Mouse (Mus musculus) naive thymus-derived CD4-positive, alpha-beta T cell, adult 2 months (primary cell): ENCODE measurements around the gene Arhgap24.
"Not testable (repeated sequence)": the region's sequence is repeated elsewhere in the genome, so short reads cannot be mapped to it uniquely, and the experiment has no call there.

Experiments
- DNase-seq: peaks from one replicate; pipeline ENCODE4 v3.0.0-alpha.2; 2011; ENCODE audit warnings: low read depth

Gene Arhgap24

GRCm38 (mm10) chr5:102802833-102803232 is 321.6 kb downstream of the Arhgap24 start:
- DNase-seq = no peak

- DNase-seq = no peak
Measured at GRCm38 (mm10) chr5:102803675-102804074, 322.5 kb downstream of the Arhgap24 start.

- no peak for DNase-seq
Measured at GRCm38 (mm10) chr5:102807518-102807917, 326.3 kb downstream of the Arhgap24 start.

- no peak for DNase-seq
Measured at GRCm38 (mm10) chr5:102810366-102810957, 329.3 kb downstream of the Arhgap24 start.

- no peak for DNase-seq
Measured at GRCm38 (mm10) chr5:102813271-102813670, 332.1 kb downstream of the Arhgap24 start.

- DNase-seq = no peak
Measured at GRCm38 (mm10) chr5:102817641-102818040, 336.4 kb downstream of the Arhgap24 start.

GRCm38 (mm10) chr5:102825538-102825937 is 344.3 kb downstream of the Arhgap24 start:
- DNase-seq = no peak

- DNase-seq = no peak
Measured at GRCm38 (mm10) chr5:102839071-102839470, 357.9 kb downstream of the Arhgap24 start.

- DNase-seq = no peak
Measured at GRCm38 (mm10) chr5:102843934-102844709, 362.9 kb downstream of the Arhgap24 start.

- DNase-seq = no peak
Measured at GRCm38 (mm10) chr5:102844731-102845598, 363.8 kb downstream of the Arhgap24 start.

GRCm38 (mm10) chr5:102845800-102846199 is 364.6 kb downstream of the Arhgap24 start:
- DNase-seq = no peak

GRCm38 (mm10) chr5:102847859-102848258 is 366.7 kb downstream of the Arhgap24 start:
- no peak for DNase-seq

- no peak for DNase-seq
Measured at GRCm38 (mm10) chr5:102851761-102852160, 370.6 kb downstream of the Arhgap24 start.

GRCm38 (mm10) chr5:102853750-102854149 is 372.6 kb downstream of the Arhgap24 start:
- DNase-seq = no peak

- DNase-seq = no peak
Measured at GRCm38 (mm10) chr5:102855805-102856204, 374.6 kb downstream of the Arhgap24 start.

GRCm38 (mm10) chr5:102858047-102858446 is 376.9 kb downstream of the Arhgap24 start:
- DNase-seq = no peak

- DNase-seq = no peak
Measured at GRCm38 (mm10) chr5:102859749-102860148, 378.6 kb downstream of the Arhgap24 start.

GRCm38 (mm10) chr5:102868196-102868595 is 387.0 kb downstream of the Arhgap24 start:
- no peak for DNase-seq

- DNase-seq = not testable (repeated sequence)
Measured at GRCm38 (mm10) chr5:102872996-102873395, 391.8 kb downstream of the Arhgap24 start.

GRCm38 (mm10) chr5:102874605-102875298 is 393.6 kb downstream of the Arhgap24 start:
- peak; percentile 37 for DNase-seq

GRCm38 (mm10) chr5:102875628-102876027 is 394.4 kb downstream of the Arhgap24 start:
- peak; percentile 6 for DNase-seq
